Mouse (Mus musculus): ENCODE data around the gene Nhej1.

DNA sequence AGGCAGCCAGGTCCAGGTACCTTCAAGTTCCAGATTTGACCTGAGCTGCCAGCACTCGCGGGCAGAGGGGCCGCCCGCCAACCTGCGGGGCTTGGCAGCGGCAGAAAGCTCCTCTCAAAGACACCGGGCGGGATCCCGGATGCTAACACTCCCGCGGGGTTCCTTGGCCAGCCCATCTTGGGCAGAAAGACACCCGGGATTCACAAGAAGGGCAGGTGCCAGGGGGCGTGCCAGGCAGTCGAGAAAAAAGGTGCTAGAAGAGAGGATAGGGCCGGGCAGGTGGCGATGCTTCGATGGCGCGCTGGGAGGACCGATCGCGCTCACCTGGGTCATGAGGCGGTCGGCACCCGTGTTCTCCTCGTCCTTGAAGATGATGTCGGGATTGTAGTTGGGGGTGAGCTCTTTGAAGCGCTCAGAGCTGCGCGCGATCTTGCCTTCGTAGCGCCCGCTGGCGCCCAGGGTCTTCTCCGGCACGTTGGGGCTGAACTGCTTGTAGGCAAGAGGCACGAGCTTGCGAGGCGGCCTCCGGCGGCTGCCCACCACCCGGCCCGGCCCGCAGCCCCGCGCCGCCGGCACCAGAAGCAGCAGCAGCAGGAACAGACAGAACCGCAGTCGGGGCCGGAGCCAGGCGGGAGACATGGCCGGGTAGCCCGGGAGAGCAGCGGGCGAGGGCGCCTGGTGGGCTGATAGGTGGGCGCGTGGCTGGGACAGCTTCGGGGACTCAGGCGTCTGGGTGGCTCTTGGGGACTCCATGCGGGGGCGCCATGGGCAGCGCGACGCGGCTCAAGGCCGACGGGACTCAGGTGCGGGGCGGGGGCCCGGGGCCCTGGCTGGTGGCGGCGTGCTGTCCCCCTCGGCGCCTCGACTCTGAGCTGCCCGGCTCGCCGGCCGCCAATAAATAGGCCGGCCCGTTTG is 174.2 kb downstream of the Nhej1 start:
- no peak for TF ChIP-seq POLR2A (IDR thresholded peaks at IDR 0.05; ENCODE audit: insufficient read length, low read depth)
- no peak for TF ChIP-seq MAX (IDR thresholded peaks at IDR 0.05; ENCODE audit: low read depth)
- no peak for TF ChIP-seq TCF3 (IDR thresholded peaks at IDR 0.05; ENCODE audit: insufficient read length, low read depth)
- no peak for TF ChIP-seq TCF12 (IDR thresholded peaks at IDR 0.05; ENCODE audit: insufficient read depth, poor library complexity, severe bottlenecking)
- TF ChIP-seq USF1 (IDR thresholded peaks at IDR 0.05; ENCODE audit: low read depth) = no peak

Measured in myocyte (in vitro differentiated cells).